Mouse (Mus musculus) lung, postnatal 0 days (tissue): ENCODE results near the gene Rassf7.

Experiments used
- CTCF ChIP-seq: IDR thresholded peaks from 2 replicates; pipeline ENCODE4 v1.5.1; 2016; ENCODE audit warnings: antibody characterized with exemption, mild to moderate bottlenecking
- EP300 ChIP-seq: IDR thresholded peaks from 2 replicates; pipeline ENCODE4 v1.6.1; 2016; ENCODE audit warnings: antibody characterized with exemption, mild to moderate bottlenecking, control low read depth

DNA sequence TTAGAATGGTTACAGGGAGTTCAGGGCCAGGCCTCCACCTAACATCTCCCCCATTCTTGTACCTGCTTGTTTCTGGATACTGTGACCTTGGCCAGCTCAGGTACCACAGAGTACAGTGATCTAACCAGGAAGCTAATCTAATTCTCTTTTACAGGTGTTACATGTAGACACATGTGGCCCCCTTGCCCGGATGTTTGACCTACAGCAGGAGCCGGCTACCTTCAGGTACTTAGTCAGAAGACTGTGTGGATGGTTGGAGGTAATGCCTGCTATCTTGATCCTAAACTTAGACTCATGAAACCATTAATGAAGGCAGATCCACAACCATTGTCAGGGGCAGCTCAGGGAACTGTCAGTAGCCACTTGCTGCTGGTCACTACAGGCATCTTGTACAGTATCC lies 19.9 kb upstream of the Rassf7 start:
- TF ChIP-seq CTCF (no peak), EP300 (no peak)
